Mouse (Mus musculus): ENCODE measurements around the gene Gfral. TPM values are rescaled to one million over a fixed set of nuclear protein-coding genes. Genes with fewer than 3 reads are reported as not detected.

Gfral gene
- polyA plus RNA-seq (2015; fragmentation: Nextera tagmentation; extraction: Ambion mirVana): not detected in 2 replicates

DNA sequence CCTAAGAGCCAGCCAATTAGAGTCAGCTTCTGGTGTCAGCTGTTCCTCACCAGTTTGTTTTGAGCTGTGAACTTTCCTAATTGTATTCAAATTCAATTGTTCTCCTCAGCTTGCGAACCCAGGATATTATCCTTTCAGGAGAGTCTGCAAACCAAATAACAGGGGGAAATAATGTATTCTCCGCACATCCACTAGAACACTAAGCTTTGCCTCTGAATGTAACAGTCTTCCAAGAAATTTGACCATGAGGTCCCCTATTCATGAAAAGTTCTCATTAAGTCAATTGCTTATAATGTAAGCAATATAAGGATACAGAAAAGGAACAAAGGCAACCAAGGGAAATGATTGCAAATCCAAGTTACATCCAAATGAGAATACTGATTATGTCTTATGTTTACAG is at the start of gene Gfral:
Gene Gfral (minus strand): TSS at position 101 of the 400 bp plus-strand sequence.
- 79% methylated on average over 2 of the region's 2 CpGs for WGBS
- Histone ChIP-seq H3K4me2 (no peak within 1 kb of the TSS), H3K36me3 (replicated peaks) (no peaks in the 10 kb centered on the region), H3K4me1 (no peaks in the 10 kb centered on the region), H3K9ac (no peak within 1 kb of the TSS), H3K4me3 (no peak within 1 kb of the TSS), H3K27me3 (replicated peaks) (no peaks in the 10 kb centered on the region), H3K27ac (no peak within 1 kb of the TSS), H3K9me3 (no peaks in the 10 kb centered on the region)
- ATAC-seq (replicated peaks): no peak

GRCm38 (mm10) chr9:76257731-76258130 is 44.3 kb upstream of the Gfral start:
- Histone ChIP-seq H3K27ac (no peak overlapping the region), H3K4me2 (no peak overlapping the region), H3K4me1 (no peaks in the 10 kb centered on the region), H3K9me3 (no peaks in the 10 kb centered on the region), H3K4me3 (no peak overlapping the region), H3K27me3 (replicated peaks) (no peaks in the 10 kb centered on the region), H3K36me3 (replicated peaks) (no peaks in the 10 kb centered on the region), H3K9ac (no peak overlapping the region)
- no peak for ATAC-seq (replicated peaks)
- 86% methylated on average over 5 of the region's 5 CpGs for WGBS

- Histone ChIP-seq H3K27me3 (replicated peaks) (no peaks in the 10 kb centered on the region), H3K27ac (no peak overlapping the region), H3K36me3 (replicated peaks) (no peaks in the 10 kb centered on the region), H3K9ac (no peak overlapping the region), H3K9me3 (no peaks in the 10 kb centered on the region), H3K4me3 (no peak overlapping the region), H3K4me1 (no peaks in the 10 kb centered on the region), H3K4me2 (no peak overlapping the region)
- 85% methylated on average over 7 of the region's 7 CpGs for WGBS
- no peak for ATAC-seq (replicated peaks)
Observed at GRCm38 (mm10) chr9:76252544-76252943, 39.1 kb upstream of the Gfral start.

DNA sequence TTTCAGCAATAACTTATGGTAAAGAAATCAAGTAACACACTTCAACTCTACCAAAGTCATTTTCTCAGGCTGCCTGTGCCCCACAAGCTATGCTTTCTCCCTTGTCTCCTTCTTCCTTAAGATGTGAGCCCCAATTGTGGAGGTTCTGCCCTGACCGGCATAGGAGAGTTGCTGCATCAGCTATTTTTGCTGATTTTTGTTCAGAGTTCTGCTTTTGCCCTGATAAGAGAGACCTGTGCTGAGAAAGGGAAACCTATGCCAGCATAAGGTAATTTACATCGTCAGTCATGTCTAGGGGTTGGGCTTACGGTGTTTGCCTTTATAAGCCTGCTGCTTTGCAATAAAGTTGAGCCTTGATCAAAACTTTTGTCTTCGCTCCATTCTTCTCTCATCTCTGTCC is 38.7 kb upstream of the Gfral start:
- WGBS: 94% methylated on average over 4 of the region's 4 CpGs
- no peaks in the 10 kb centered on the region for H3K27me3 ChIP-seq (replicated peaks)
- no peak for ATAC-seq (replicated peaks)

DNA sequence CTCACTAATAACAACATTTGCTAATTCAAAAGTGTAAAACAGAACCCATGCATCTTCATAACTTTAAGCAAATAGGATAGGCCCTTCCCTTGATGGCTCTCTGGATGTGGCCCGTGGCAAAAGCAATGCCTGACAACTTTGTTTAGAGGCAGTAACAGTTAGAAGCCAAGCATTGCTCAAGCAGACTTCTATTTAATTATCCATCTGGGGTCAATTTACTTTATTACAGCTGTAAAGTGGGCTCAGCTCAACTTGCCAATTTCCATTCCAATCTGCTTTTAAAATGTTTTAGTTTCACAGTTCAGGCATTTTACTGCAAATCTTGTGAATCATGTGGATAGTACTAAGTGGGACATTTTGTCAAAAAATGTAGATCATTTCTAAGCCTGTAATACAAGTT is 28.9 kb upstream of the Gfral start:
- H3K4me3 ChIP-seq: no peak overlapping the region
- no peaks in the 10 kb centered on the region for H3K27me3 ChIP-seq (replicated peaks)
- H3K4me1 ChIP-seq: no peaks in the 10 kb centered on the region
- H3K4me2 ChIP-seq: no peak overlapping the region
- H3K9ac ChIP-seq: no peak overlapping the region
- ATAC-seq (replicated peaks): no peak
- no peaks in the 10 kb centered on the region for H3K9me3 ChIP-seq
- no peaks in the 10 kb centered on the region for H3K36me3 ChIP-seq (replicated peaks)
- no peak overlapping the region for H3K27ac ChIP-seq
- 78% methylated on average over 1 of the region's 1 CpGs for WGBS

More for the DNA sequence above, 38.7 kb upstream of the Gfral start:
- Histone ChIP-seq H3K4me3 (no peak overlapping the region), H3K9me3 (no peaks in the 10 kb centered on the region), H3K36me3 (replicated peaks) (no peaks in the 10 kb centered on the region), H3K27ac (no peak overlapping the region), H3K4me1 (no peaks in the 10 kb centered on the region), H3K9ac (no peak overlapping the region), H3K4me2 (no peak overlapping the region)

DNA sequence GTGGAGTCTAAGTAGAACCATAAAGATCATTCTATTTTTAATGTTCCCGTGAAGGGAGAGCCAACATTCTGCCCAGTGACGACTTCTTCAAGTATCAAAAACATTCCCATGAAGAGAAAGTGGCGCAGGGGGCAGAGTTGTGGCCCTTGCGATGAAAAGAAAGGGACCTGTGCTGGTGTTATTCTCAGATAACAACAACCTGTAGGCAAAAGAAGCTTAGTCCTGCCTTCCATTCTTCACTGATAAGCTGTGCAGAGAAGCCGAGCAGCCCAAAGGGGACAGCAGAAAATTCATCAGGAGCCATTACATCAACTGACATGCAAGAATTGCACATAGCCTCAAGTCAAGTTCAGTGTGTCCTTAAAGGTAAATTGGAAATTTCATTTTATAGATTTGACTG is 24.5 kb upstream of the Gfral start:
- no peaks in the 10 kb centered on the region for H3K36me3 ChIP-seq (replicated peaks)
- WGBS: 80% methylated on average over 5 of the region's 5 CpGs
- H3K27ac ChIP-seq: no peak overlapping the region
- peaks cover 6% of the 10 kb centered on the region for H3K4me1 ChIP-seq
- no peaks in the 10 kb centered on the region for H3K9me3 ChIP-seq
- H3K27me3 ChIP-seq (replicated peaks): no peaks in the 10 kb centered on the region
- ATAC-seq (replicated peaks): no peak
- H3K9ac ChIP-seq: no peak overlapping the region
- H3K4me2 ChIP-seq: no peak overlapping the region
- no peak overlapping the region for H3K4me3 ChIP-seq

DNA sequence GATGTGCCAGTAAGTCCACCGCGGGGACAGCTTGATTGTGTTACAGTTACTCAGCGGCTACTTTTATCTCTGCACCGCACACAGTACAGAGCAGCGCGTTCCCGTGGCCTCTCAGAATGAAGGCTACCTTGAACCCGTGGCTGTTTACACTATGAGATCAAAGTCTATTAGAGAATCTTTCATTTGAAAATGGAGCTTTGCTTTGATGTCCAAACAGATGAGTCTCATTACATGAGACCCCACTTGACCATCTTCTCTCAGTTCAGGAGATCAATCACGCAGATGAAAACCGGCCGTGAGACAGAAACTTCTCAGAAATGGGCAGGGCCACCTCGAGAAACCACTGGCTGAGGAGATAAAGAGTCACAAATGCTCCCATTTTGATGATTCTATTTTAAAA is 23.8 kb upstream of the Gfral start:
- Histone ChIP-seq H3K9me3 (no peaks in the 10 kb centered on the region), H3K4me2 (no peak overlapping the region), H3K27ac (no peak overlapping the region), H3K27me3 (replicated peaks) (no peaks in the 10 kb centered on the region), H3K9ac (no peak overlapping the region), H3K36me3 (replicated peaks) (no peaks in the 10 kb centered on the region), H3K4me1 (peaks cover 6% of the 10 kb centered on the region), H3K4me3 (no peak overlapping the region)
- ATAC-seq (replicated peaks): peak; percentile 65; the same call in 1 of the 2 replicates
- 66% methylated on average over 12 of the region's 12 CpGs for WGBS

- Histone ChIP-seq H3K9me3 (no peaks in the 10 kb centered on the region), H3K27ac (no peak overlapping the region), H3K4me1 (peaks cover 6% of the 10 kb centered on the region), H3K4me3 (peak overlapping the region; percentile 32), H3K4me2 (peak overlapping the region; percentile 64), H3K27me3 (replicated peaks) (no peaks in the 10 kb centered on the region), H3K9ac (no peak overlapping the region), H3K36me3 (replicated peaks) (no peaks in the 10 kb centered on the region)
- WGBS: under 1% methylated on average over 7 of the region's 7 CpGs
- peak; percentile 88 for ATAC-seq (replicated peaks)
Observed at GRCm38 (mm10) chr9:76236626-76237025, 23.2 kb upstream of the Gfral start.

- Histone ChIP-seq H3K9ac (peak overlapping the region; percentile 9; the same call in 1 of the 2 replicates), H3K9me3 (no peaks in the 10 kb centered on the region), H3K4me3 (peak overlapping the region; percentile 32), H3K4me2 (peak overlapping the region; percentile 64), H3K4me1 (peaks cover 6% of the 10 kb centered on the region), H3K36me3 (replicated peaks) (no peaks in the 10 kb centered on the region), H3K27me3 (replicated peaks) (no peaks in the 10 kb centered on the region), H3K27ac (no peak overlapping the region)
- WGBS: 2% methylated on average over 14 of the region's 14 CpGs
- peak; percentile 79 for ATAC-seq (replicated peaks)
Observed at GRCm38 (mm10) chr9:76235945-76236503, 22.6 kb upstream of the Gfral start.

GRCm38 (mm10) chr9:76234899-76235298 is 21.4 kb upstream of the Gfral start:
- Histone ChIP-seq H3K27me3 (replicated peaks) (no peaks in the 10 kb centered on the region), H3K27ac (no peak overlapping the region), H3K4me1 (peaks cover 6% of the 10 kb centered on the region), H3K4me3 (no peak overlapping the region), H3K4me2 (no peak overlapping the region), H3K9ac (no peak overlapping the region), H3K36me3 (replicated peaks) (no peaks in the 10 kb centered on the region), H3K9me3 (no peaks in the 10 kb centered on the region)
- WGBS: 64% methylated on average over 7 of the region's 7 CpGs
- ATAC-seq (replicated peaks): no peak

- H3K9me3 ChIP-seq: no peaks in the 10 kb centered on the region
- no peaks in the 10 kb centered on the region for H3K27me3 ChIP-seq (replicated peaks)
- H3K4me3 ChIP-seq: no peak overlapping the region
- WGBS: 34% methylated on average over 11 of the region's 11 CpGs
- no peaks in the 10 kb centered on the region for H3K4me1 ChIP-seq
- no peak overlapping the region for H3K4me2 ChIP-seq
- H3K36me3 ChIP-seq (replicated peaks): no peaks in the 10 kb centered on the region
- ATAC-seq (replicated peaks): no peak
- no peak overlapping the region for H3K27ac ChIP-seq
- no peak overlapping the region for H3K9ac ChIP-seq
Observed at GRCm38 (mm10) chr9:76230400-76230799, 16.9 kb upstream of the Gfral start.

DNA sequence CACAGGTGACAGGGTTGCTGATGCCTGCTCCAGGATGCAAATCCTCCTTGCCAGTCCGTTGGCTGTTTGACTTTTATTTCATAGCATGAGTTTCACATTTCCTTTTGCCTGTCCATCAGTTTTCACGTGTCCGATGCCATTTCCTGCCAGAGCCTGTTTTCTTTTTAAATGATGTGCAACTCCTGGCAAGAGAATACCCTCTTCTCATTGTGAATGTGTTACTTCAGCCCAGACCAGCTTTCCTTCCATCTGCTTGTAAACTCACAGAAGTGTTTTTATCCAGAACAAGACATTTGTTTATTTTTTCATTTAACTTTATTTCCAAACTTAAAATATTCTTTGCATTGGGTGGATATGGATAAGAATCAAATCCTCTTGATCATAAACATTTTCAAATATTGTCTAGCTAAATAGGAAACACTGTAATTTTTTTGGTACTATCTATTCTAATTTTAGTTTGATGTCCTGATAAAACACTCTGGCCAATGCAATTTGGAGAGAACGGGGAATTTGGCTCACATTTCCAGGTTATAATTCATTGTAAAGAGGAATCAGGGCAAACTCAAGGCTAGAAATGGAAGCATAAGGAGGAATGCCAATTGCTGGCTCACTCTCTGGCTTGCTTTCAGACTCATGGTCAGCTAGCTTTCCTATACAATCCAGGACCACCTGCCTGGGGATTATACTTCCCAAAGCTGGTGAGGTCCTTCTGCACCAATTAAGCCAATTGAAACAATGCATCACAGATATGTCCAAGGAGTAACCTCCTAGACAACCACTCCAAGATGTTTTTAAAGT is 3.9 kb upstream of the Gfral start:
- H3K27ac ChIP-seq: no peak overlapping the region
- ATAC-seq (replicated peaks): no peak
- no peak overlapping the region for H3K4me2 ChIP-seq
- H3K27me3 ChIP-seq (replicated peaks): no peaks in the 10 kb centered on the region
- H3K9ac ChIP-seq: no peak overlapping the region
- no peaks in the 10 kb centered on the region for H3K36me3 ChIP-seq (replicated peaks)
- 89% methylated on average over 4 of the region's 4 CpGs for WGBS
- H3K4me3 ChIP-seq: no peak overlapping the region
- H3K9me3 ChIP-seq: no peaks in the 10 kb centered on the region
- no peaks in the 10 kb centered on the region for H3K4me1 ChIP-seq

DNA sequence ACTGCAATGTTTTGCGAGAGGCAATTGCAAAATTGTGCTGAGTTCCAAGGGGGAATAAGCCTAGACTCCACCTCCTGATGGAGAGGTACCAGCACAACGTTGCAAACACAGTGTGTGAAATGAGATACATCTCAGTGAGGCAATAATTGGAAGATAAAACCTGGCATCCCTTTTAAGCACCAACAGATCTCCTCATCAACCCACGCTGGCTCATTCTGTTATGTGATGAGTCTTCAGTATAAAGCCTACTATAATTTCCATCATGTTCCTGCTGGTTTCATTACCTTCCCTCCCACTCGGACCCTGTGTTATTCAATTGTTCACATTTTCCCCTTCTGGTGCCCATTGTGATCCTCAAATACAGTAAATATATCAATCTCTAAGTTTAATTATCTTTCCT is 1.2 kb upstream of the Gfral start:
- no peaks in the 10 kb centered on the region for H3K27me3 ChIP-seq (replicated peaks)
- no peaks in the 10 kb centered on the region for H3K4me1 ChIP-seq
- H3K9ac ChIP-seq: no peak overlapping the region
- no peaks in the 10 kb centered on the region for H3K9me3 ChIP-seq
- WGBS: 82% methylated on average over 4 of the region's 4 CpGs
- no peaks in the 10 kb centered on the region for H3K36me3 ChIP-seq (replicated peaks)
- H3K27ac ChIP-seq: no peak overlapping the region
- H3K4me3 ChIP-seq: no peak overlapping the region
- ATAC-seq (replicated peaks): no peak
- no peak overlapping the region for H3K4me2 ChIP-seq
